Mouse (Mus musculus): ENCODE results near the gene Slk. TPM values are rescaled to one million over a fixed set of nuclear protein-coding genes. Genes with fewer than 3 reads are reported as not detected.

The Slk gene
- total and polyA plus RNA-seq, 3 experiments: 21.1 to 33.6 (median 25.5) TPM

- H3K9me3 ChIP-seq (replicated peaks; ENCODE audit: low read length): no peaks in the 10 kb centered on the region
- peaks cover 55% of the 10 kb centered on the region for H3K27me3 ChIP-seq (replicated peaks)
- H3K9ac ChIP-seq (ENCODE audit: insufficient read depth, low read depth): no peak overlapping the region
- no peak overlapping the region for H3K27ac ChIP-seq (ENCODE audit: insufficient read depth, low read depth)
- H3K4me2 ChIP-seq (ENCODE audit: insufficient read depth, low read depth, poor library complexity, severe bottlenecking): no peak overlapping the region
- no peaks in the 10 kb centered on the region for H3K79me2 ChIP-seq (replicated peaks; ENCODE audit: control insufficient read depth, extremely low read depth, insufficient read depth, poor library complexity, severe bottlenecking)
- H3K4me1 ChIP-seq (ENCODE audit: control insufficient read depth in 1 of 2, insufficient read depth in 2 of 2): peaks cover 7 to 17% of the 10 kb centered on the region in 2 experiments; a peak in 3 of 4 replicates
- in situ Hi-C loops (cut with MboI; ENCODE audit: low pct_ligation_motif_present, low pct_unique_long_range_greater_than_20kb, low sequenced_read_pairs) (no loop called here), dilution Hi-C loops (cut with MboI; ENCODE audit: extremely low pct_ligation_motif_present, extremely low pct_unique_long_range_greater_than_20kb, low sequenced_read_pairs) (no loop called here)
- DNase-seq (ENCODE audit: extremely low read depth): no peak
- H3K4me3 ChIP-seq (replicated peaks in 1 of 3; ENCODE audit: low read depth in 2 of 3, low read length in 2 of 3, poor library complexity in 1 of 3): no peak overlapping the region
- TF ChIP-seq NELFE (IDR thresholded peaks at IDR 0.05; ENCODE audit: low read depth, low read length): no peak
- no peak for TF ChIP-seq USF2 (conservative IDR thresholded peaks at IDR 0.05; ENCODE audit: low read depth, low read length)
- TF ChIP-seq MEF2A (IDR thresholded peaks at IDR 0.05; ENCODE audit: borderline replicate concordance, low read depth, low read length): no peak
- TF ChIP-seq EP300 (IDR thresholded peaks at IDR 0.05; ENCODE audit: low read length): no peak
- no peak for TF ChIP-seq KAT2A (IDR thresholded peaks at IDR 0.05; ENCODE audit: insufficient replicate concordance, low read length)
- no peak for TF ChIP-seq ZC3H11A (IDR thresholded peaks at IDR 0.05; ENCODE audit: low read depth, low read length)
- no peak for TF ChIP-seq MAX (IDR thresholded peaks at IDR 0.05; ENCODE audit: low read length)
- TF ChIP-seq UBTF (IDR thresholded peaks at IDR 0.05; ENCODE audit: low read depth, low read length): no peak
- no peak for TF ChIP-seq HCFC1 (IDR thresholded peaks at IDR 0.05; ENCODE audit: low read depth, low read length)
- TF ChIP-seq NRF1 (IDR thresholded peaks at IDR 0.05; ENCODE audit: low read depth, low read length): no peak
- TF ChIP-seq E2F4 (IDR thresholded peaks at IDR 0.05; ENCODE audit: insufficient replicate concordance, low read depth, low read length): no peak
- TF ChIP-seq TCF12 (IDR thresholded peaks at IDR 0.05; ENCODE audit: low read depth, low read length): no peak
- no peak for TF ChIP-seq JUND (conservative IDR thresholded peaks at IDR 0.05; ENCODE audit: low read depth, low read length)
- no peak for TF ChIP-seq ELF1 (IDR thresholded peaks at IDR 0.05; ENCODE audit: low read depth, low read length)
- TF ChIP-seq CHD2 (IDR thresholded peaks at IDR 0.05; ENCODE audit: low read length): no peak
- no peak for TF ChIP-seq RAD21 (IDR thresholded peaks at IDR 0.05; ENCODE audit: low read depth, low read length)
- H3K36me3 ChIP-seq (replicated peaks in 1 of 2; ENCODE audit: control insufficient read depth in 1 of 2, insufficient read depth in 1 of 2, low read length in 1 of 2): no peaks in the 10 kb centered on the region
Observed at GRCm38 (mm10) chr19:47542441-47542840, 37.0 kb upstream of the Slk start.

- Histone ChIP-seq H3K79me2 (replicated peaks; ENCODE audit: control insufficient read depth, extremely low read depth, insufficient read depth, poor library complexity, severe bottlenecking) (no peaks in the 10 kb centered on the region), H3K9ac (ENCODE audit: insufficient read depth, low read depth) (no peak overlapping the region), H3K27ac (ENCODE audit: insufficient read depth, low read depth) (no peak overlapping the region), H3K4me1 (ENCODE audit: control insufficient read depth in 1 of 2, insufficient read depth in 2 of 2) (no peaks in the 10 kb centered on the region), H3K4me3 (replicated peaks in 1 of 3; ENCODE audit: low read depth in 2 of 3, low read length in 2 of 3, poor library complexity in 1 of 3) (no peak overlapping the region), H3K9me3 (replicated peaks; ENCODE audit: low read length) (no peaks in the 10 kb centered on the region), H3K4me2 (ENCODE audit: insufficient read depth, low read depth, poor library complexity, severe bottlenecking) (no peak overlapping the region), H3K36me3 (replicated peaks in 1 of 2; ENCODE audit: control insufficient read depth in 1 of 2, insufficient read depth in 1 of 2, low read length in 1 of 2) (no peaks in the 10 kb centered on the region), H3K27me3 (replicated peaks) (peaks cover 40% of the 10 kb centered on the region)
- in situ Hi-C loops (cut with MboI; ENCODE audit: low pct_ligation_motif_present, low pct_unique_long_range_greater_than_20kb, low sequenced_read_pairs) (no loop called here), dilution Hi-C loops (cut with MboI; ENCODE audit: extremely low pct_ligation_motif_present, extremely low pct_unique_long_range_greater_than_20kb, low sequenced_read_pairs) (no loop called here)
- DNase-seq (ENCODE audit: extremely low read depth): no peak
- TF ChIP-seq SIN3A (IDR thresholded peaks at IDR 0.05; ENCODE audit: low read length) (no peak), SMC3 (IDR thresholded peaks at IDR 0.05; ENCODE audit: low read depth, low read length) (no peak), HCFC1 (IDR thresholded peaks at IDR 0.05; ENCODE audit: low read depth, low read length) (no peak), USF2 (conservative IDR thresholded peaks at IDR 0.05; ENCODE audit: low read depth, low read length) (no peak), TBP (conservative IDR thresholded peaks at IDR 0.05; ENCODE audit: low read depth, low read length) (no peak), ELF1 (IDR thresholded peaks at IDR 0.05; ENCODE audit: low read depth, low read length) (no peak), RCOR1 (conservative IDR thresholded peaks at IDR 0.05; ENCODE audit: low read depth, low read length) (no peak), IRF4 (IDR thresholded peaks at IDR 0.05; ENCODE audit: low read depth, low read length) (no peak), ZNF384 (IDR thresholded peaks at IDR 0.05; ENCODE audit: low read depth, low read length) (no peak), CHD1 (IDR thresholded peaks at IDR 0.05; ENCODE audit: low read depth, low read length) (no peak), POLR2AphosphoS2 (IDR thresholded peaks at IDR 0.05; ENCODE audit: low read depth, low read length) (no peak), MAFK (IDR thresholded peaks at IDR 0.05; ENCODE audit: insufficient replicate concordance, low read length) (no peak), MAX (IDR thresholded peaks at IDR 0.05; ENCODE audit: low read length) (no peak), ZKSCAN1 (IDR thresholded peaks at IDR 0.05; ENCODE audit: borderline replicate concordance, low read depth, low read length) (no peak)
Observed at GRCm38 (mm10) chr19:47545055-47545454, 34.4 kb upstream of the Slk start.

Data from CH12.LX (cell line).